Mouse (Mus musculus): ENCODE data around the gene Eps8l3. TPM values are rescaled to one million over a fixed set of nuclear protein-coding genes. Genes with fewer than 3 reads are reported as not detected.
A peak's percentile ranks its signal among the peaks of the same experiment; 100 is the strongest.

Gene Eps8l3
- total RNA-seq (2021): not detected

GRCm38 (mm10) chr3:107877005-107877404 is at the start of gene Eps8l3:
TSS of gene Eps8l3 (plus strand) at chr3:107877229.
- DNase-seq: no peak
- intact Hi-C loops (cut with DNase I): no loop called here

GRCm38 (mm10) chr3:107827873-107828405 is 49.1 kb upstream of the Eps8l3 start:
- intact Hi-C loops (cut with DNase I): loop anchor here (5.0 kb wide), 1 partner anchor 66 kb away; the partner anchor contains the start of gene Csf1

GRCm38 (mm10) chr3:107828518-107828917 is 48.5 kb upstream of the Eps8l3 start:
- no peak for DNase-seq
- intact Hi-C loops (cut with DNase I): loop anchor here (5.0 kb wide), 1 partner anchor 66 kb away; the partner anchor contains the start of gene Csf1

More at GRCm38 (mm10) chr3:107827873-107828405, 49.1 kb upstream of the Eps8l3 start:
- no peak for DNase-seq

- DNase-seq: no peak
- intact Hi-C loops (cut with DNase I): loop anchor here (5.0 kb wide), 1 partner anchor 67 kb away; the partner anchor contains the start of gene Csf1
Observed at GRCm38 (mm10) chr3:107828997-107829396, 48.0 kb upstream of the Eps8l3 start.

GRCm38 (mm10) chr3:107829625-107830024 is 47.4 kb upstream of the Eps8l3 start:
- intact Hi-C loops (cut with DNase I): loop anchor here (5.0 kb wide), 1 partner anchor 67 kb away; the partner anchor contains the start of gene Csf1
- DNase-seq: peak; percentile 62 to 63

GRCm38 (mm10) chr3:107831875-107832554 is 45.0 kb upstream of the Eps8l3 start:
- intact Hi-C loops (cut with DNase I): no loop called here

GRCm38 (mm10) chr3:107832645-107833044 is 44.4 kb upstream of the Eps8l3 start:
- no peak for DNase-seq
- intact Hi-C loops (cut with DNase I): no loop called here

More at GRCm38 (mm10) chr3:107831875-107832554, 45.0 kb upstream of the Eps8l3 start:
- no peak for DNase-seq

- no peak for DNase-seq
- intact Hi-C loops (cut with DNase I): no loop called here
Observed at GRCm38 (mm10) chr3:107833370-107833769, 43.7 kb upstream of the Eps8l3 start.

- DNase-seq: no peak
- intact Hi-C loops (cut with DNase I): no loop called here
Observed at GRCm38 (mm10) chr3:107833872-107834341, 43.1 kb upstream of the Eps8l3 start.

GRCm38 (mm10) chr3:107835301-107835700 is 41.7 kb upstream of the Eps8l3 start:
- DNase-seq: no peak
- intact Hi-C loops (cut with DNase I): no loop called here

- intact Hi-C loops (cut with DNase I): no loop called here
- DNase-seq: no peak
Observed at GRCm38 (mm10) chr3:107839855-107840254, 37.2 kb upstream of the Eps8l3 start.

GRCm38 (mm10) chr3:107840855-107841254 is 36.2 kb upstream of the Eps8l3 start:
- DNase-seq: no peak
- intact Hi-C loops (cut with DNase I): no loop called here

GRCm38 (mm10) chr3:107841370-107841769 is 35.7 kb upstream of the Eps8l3 start:
- intact Hi-C loops (cut with DNase I): no loop called here
- DNase-seq: peak; percentile 71 to 74

- DNase-seq: no peak
- intact Hi-C loops (cut with DNase I): no loop called here
Observed at GRCm38 (mm10) chr3:107843406-107843805, 33.6 kb upstream of the Eps8l3 start.

- intact Hi-C loops (cut with DNase I): no loop called here
- DNase-seq: no peak
Observed at GRCm38 (mm10) chr3:107844001-107844400, 33.0 kb upstream of the Eps8l3 start.

- intact Hi-C loops (cut with DNase I): no loop called here
- DNase-seq: no peak
Observed at GRCm38 (mm10) chr3:107844499-107844898, 32.5 kb upstream of the Eps8l3 start.

- intact Hi-C loops (cut with DNase I): no loop called here
- DNase-seq: no peak
Observed at GRCm38 (mm10) chr3:107846175-107846574, 30.9 kb upstream of the Eps8l3 start.

- DNase-seq: no peak
- intact Hi-C loops (cut with DNase I): no loop called here
Observed at GRCm38 (mm10) chr3:107846835-107847234, 30.2 kb upstream of the Eps8l3 start.

GRCm38 (mm10) chr3:107848126-107848525 is 28.9 kb upstream of the Eps8l3 start:
- intact Hi-C loops (cut with DNase I): no loop called here

GRCm38 (mm10) chr3:107849000-107849692 is 27.9 kb upstream of the Eps8l3 start:
- intact Hi-C loops (cut with DNase I): no loop called here
- no peak for DNase-seq

More at GRCm38 (mm10) chr3:107848126-107848525, 28.9 kb upstream of the Eps8l3 start:
- no peak for DNase-seq

GRCm38 (mm10) chr3:107849693-107850031 is 27.4 kb upstream of the Eps8l3 start:
- no peak for DNase-seq
- intact Hi-C loops (cut with DNase I): no loop called here

Measured in heart, postnatal 36 days (tissue).